Mouse (Mus musculus): Measurements from ENCODE around the gene Sf3a2.

DNA sequence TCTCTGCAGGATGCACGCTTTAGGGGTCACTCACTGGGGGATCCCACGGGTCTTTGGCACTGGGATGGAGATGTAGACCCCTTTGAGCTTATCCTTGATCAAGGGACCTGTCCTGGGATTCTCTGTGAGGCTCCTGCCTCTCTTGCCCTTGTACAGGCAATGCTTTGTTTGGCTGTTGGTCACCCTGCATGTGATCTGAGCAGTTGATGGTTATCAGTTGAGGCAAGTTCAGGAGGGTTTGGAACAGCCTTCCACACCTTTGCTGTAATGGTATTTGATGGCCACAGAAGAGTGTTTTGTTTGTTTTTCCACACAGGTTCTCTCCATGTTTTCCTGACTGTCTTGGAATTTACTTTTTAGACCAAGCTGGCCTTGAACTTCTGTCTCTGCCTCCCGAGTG is 36.2 kb upstream of the Sf3a2 start:
- TF ChIP-seq CTCF (IDR thresholded peaks at IDR 0.05; ENCODE audit: control insufficient read depth, insufficient read depth, low read length) (no peak), POLR2A (IDR thresholded peaks at IDR 0.05; ENCODE audit: borderline replicate concordance, control insufficient read depth, low read depth, low read length) (no peak)

Data from bone marrow, adult 2 months (tissue).